Mouse (Mus musculus): ENCODE data around the gene Dctn2.
"Not testable (repeated sequence)": the region's sequence is repeated elsewhere in the genome, so short reads cannot be mapped to it uniquely, and the experiment has no call there.

The Dctn2 gene

DNA sequence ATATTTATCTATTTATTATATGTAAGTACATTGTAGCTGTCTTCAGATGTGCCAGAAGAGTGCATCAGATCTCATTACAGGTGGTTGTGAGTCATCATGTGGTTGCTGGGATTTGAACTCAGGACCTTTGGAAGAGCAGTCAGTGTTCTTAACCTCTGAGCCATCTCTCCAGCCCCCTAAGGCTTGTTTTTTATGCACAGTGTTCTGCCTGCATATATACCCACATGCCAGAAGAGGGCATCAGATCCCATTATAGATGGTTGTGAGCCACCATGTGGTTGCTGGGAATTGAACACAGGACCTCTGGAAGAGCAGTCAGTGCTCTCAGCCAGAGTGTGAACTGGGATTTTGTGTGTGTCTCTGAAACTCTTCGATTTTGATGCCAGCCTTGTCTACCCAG lies 48.8 kb downstream of the Dctn2 start:
- not testable (repeated sequence) for DNase-seq (ENCODE audit: low spot score)

GRCm38 (mm10) chr10:127317277-127317676 lies 51.1 kb downstream of the Dctn2 start:
- no peak for DNase-seq (ENCODE audit: low spot score)

GRCm38 (mm10) chr10:127318009-127318408 lies 51.8 kb downstream of the Dctn2 start:
- DNase-seq (ENCODE audit: low spot score): no peak

DNA sequence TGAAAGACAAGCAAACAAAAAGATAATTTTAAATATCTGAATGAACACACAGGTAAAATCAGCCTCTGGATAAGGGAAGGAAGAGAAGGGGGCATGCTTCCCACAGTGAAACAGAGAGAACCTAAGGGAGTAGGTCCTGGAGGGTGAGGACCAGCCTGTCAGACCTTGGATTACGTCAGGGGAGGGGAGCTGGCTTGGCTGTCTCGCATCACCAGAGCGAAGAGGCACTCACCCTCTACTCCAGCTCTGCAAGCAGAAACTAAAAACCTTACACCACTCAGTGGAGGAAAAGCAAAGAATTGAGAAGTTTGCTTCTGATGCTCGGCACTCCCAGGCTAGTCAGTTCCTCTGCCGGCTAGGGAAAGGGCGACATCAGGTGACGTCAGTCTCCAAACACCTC lies 53.8 kb downstream of the Dctn2 start:
- DNase-seq (ENCODE audit: low spot score): no peak

DNA sequence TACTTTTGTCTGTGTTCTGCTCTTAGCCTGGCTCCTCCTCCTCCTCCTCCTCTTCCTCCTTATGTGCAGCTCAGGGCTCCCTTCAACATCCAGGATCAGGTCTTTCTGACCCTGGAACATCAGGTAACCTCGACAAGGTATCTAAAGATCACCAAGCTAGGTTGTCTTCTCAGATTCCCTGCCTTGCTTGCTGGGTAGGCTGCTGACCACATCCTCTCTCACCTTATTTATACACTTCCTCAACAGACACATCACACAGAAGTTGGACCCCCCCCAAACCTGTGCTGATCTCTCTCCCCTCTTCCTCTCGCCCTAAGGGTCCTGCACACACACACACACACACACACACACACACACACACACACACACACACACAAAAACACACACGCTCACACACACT lies 55.5 kb downstream of the Dctn2 start, which contains the start of gene Arhgap9:
Gene Arhgap9 (plus strand): TSS at position 344 of the 400 bp plus-strand sequence.
- DNase-seq (ENCODE audit: low spot score): no peak

- no peak for DNase-seq (ENCODE audit: low spot score)
Measured at GRCm38 (mm10) chr10:127322178-127322577, 56.0 kb downstream of the Dctn2 start.

GRCm38 (mm10) chr10:127322669-127323068 lies 56.5 kb downstream of the Dctn2 start:
- DNase-seq (ENCODE audit: low spot score): no peak

DNA sequence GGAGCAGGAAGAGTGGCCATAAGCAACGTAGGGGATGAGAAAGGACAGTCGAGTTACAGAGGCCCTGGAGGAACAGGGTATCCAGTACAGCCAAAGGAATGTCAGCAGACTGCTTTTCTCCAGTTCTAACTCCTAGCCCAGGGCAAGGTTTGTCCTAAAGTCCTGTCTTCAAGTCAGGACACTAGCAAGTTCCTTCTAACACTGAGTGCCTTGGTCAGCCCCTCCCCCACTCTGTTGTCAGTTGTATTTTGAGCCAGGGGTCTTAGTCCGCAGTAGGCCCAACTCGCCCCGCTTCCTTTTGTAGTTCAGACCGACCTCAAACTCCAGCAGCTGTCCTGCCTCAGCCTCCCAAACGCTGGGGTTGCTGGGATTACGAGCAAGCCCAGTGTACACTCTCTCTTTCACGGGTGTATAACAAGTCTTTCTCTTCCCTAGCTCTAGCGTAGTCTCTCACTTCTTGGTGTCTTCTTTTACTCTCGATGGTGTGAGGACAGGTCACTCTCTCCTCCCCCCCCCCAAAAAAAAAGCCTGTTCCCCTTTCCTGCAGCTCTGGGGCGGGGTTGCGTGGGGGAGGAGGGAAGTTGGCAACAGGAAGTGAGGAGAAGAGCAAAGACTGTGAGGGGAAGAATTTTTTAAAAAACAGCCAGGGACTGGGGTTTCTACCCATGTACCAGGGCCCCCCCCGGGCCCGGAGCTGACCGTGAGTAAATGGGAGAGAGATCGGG lies 57.1 kb downstream of the Dctn2 start:
- no peak for DNase-seq (ENCODE audit: low spot score)

DNA sequence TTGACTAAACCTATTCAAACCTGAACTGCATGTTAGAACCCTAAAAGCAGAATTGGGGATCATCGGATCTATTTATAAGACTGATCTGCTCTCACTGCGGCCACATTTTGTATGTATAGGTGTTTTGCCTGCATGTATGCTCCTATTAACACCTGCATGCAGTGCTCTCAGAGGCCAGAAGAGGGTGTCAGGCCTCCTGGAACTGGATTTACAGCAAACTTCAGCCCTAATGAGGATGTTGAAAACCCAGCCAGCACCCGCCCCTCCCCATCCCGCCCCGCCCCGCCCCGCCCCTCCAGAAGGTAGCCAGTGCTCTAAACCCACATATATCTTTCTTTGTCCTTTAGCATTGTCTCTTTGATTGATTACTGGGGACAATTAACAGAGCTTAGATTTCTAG lies 58.3 kb downstream of the Dctn2 start:
- no peak for DNase-seq (ENCODE audit: low spot score)

DNA sequence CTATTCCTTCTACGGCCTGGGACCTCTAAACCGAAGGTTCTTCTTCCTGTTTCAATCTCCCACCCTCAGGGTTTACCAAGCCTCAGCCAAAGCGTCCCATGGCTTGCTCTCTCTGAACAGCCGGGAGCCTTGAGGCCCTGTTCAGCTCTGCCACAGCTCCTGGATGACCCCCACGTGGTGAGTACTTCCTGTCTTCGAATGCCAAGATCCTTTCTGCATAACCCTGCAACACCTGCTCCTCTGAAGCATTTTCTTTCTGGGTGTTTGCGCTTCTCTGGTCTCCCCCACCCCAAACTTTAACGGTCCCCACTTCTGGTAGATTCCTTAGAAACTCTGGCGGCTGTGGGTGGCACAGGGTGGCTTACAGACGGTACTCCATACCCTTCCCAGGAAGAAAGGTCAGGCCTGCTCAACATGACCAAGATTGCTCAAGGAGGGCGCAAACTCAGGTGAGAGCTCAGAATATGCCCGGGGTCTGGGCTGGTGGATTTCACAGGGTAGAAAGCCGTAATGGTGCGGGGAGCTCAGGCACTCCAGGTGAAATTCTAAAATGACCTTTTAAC lies 59.4 kb downstream of the Dctn2 start:
- DNase-seq (ENCODE audit: low spot score): no peak

GRCm38 (mm10) chr10:127326017-127326801 lies 60.0 kb downstream of the Dctn2 start:
- DNase-seq (ENCODE audit: low spot score): no peak

- no peak for DNase-seq (ENCODE audit: low spot score)
Measured at GRCm38 (mm10) chr10:127326828-127327227, 60.7 kb downstream of the Dctn2 start.

DNA sequence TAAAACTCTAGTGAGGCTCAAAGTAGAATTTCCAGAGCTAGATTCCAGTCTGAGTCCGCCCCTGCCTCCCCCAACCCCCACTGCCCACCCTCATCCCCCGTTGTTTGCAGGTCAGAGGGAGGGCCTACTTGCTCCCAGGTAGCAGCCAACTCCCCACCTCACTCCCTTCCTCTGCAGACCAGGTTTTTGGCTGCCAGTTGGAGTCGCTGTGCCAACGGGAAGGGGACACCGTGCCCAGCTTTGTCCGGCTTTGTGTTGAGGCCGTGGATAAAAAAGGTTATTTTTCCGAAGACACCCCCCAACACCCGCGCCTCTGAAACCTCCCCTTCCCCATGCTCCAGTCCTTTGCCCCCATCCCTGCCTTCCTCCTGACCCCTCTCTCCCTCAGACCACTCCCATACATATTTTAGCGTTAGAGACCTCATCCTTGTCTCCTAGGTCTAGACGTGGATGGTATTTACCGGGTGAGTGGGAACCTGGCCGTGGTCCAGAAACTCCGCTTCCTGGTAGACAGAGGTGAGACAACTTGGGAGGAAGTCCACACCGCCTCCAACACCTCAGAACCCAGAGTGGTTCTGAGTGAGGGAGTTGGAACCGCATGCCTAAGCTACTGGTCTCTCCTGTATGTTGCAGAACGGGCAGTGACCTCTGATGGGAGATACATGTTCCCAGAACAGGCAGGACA lies 61.4 kb downstream of the Dctn2 start:
- no peak for DNase-seq (ENCODE audit: low spot score)

DNA sequence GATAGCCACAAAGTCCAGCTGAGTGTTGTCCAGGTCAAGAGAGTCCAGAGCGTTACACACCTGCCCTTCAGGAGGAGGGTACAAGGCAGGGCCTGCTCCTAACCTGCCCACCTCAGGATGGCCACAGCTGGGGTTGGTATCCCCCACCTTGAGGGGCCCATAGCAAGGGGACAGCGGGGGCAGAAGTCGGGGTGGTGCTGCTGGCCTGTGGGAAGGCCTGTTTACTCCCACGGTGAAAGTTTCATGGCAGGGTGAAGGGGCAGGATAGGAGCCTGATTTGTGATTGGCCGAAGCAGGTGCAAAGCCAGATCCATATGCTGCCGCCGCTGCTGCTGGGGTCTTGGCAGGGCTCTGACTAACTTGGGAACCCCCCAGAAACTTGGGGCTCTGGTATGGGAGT lies 64.0 kb downstream of the Dctn2 start:
- DNase-seq (ENCODE audit: low spot score): no peak
